ENCODE assay signal across 26 mouse cellular contexts in genomic region chr9:13707066-13707555, GRCm38 (mm10).
"Had no signal": no experiment of that assay in that cellular context is flagged by ENCODE, and none has a peak within 500 bp of the region (broad histone marks: within the 10 kb centered on the region; RNA-seq: fewer than 3 reads in every experiment).

No protein-coding gene starts in this region.

- H3K36me3 ChIP-seq: liver, embryonic 13.5 days; liver, embryonic 15.5 days had no signal

- H3K27me3 ChIP-seq: heart, embryonic 12.5 days; hindbrain, embryonic 12.5 days; limb, embryonic 12.5 days; liver, embryonic 13.5 days; liver, embryonic 15.5 days had no signal

- H3K9me3 ChIP-seq: heart, embryonic 10.5 days; heart, embryonic 12.5 days; hindbrain, embryonic 10.5 days; hindbrain, embryonic 12.5 days; limb, embryonic 10.5 days; limb, embryonic 12.5 days; liver, embryonic 13.5 days; liver, embryonic 15.5 days had no signal

- H3K4me1 ChIP-seq: hindbrain, embryonic 10.5 days; hindbrain, embryonic 12.5 days; limb, embryonic 12.5 days; liver, embryonic 13.5 days; liver, embryonic 15.5 days had no signal

- H3K4me3 ChIP-seq: gastrocnemius, adult 2 months; heart, embryonic 10.5 days; heart, embryonic 12.5 days; hindbrain, embryonic 10.5 days; hindbrain, embryonic 12.5 days; layer of hippocampus, adult 2 months; left cerebral cortex, adult 2 months; limb, embryonic 10.5 days; limb, embryonic 12.5 days; liver, embryonic 13.5 days; liver, embryonic 15.5 days had no signal

- H3K9ac ChIP-seq: heart, embryonic 12.5 days; hindbrain, embryonic 12.5 days; hindbrain, embryonic 14.5 days; limb, embryonic 12.5 days; liver, embryonic 13.5 days; liver, embryonic 15.5 days had no signal

- ATAC-seq: hindbrain, embryonic 16.5 days; intestine, embryonic 16.5 days had no signal

- H3K4me2 ChIP-seq: heart, embryonic 12.5 days; hindbrain, embryonic 12.5 days; hindbrain, embryonic 14.5 days; limb, embryonic 12.5 days; liver, embryonic 11.5 days; liver, embryonic 13.5 days; liver, embryonic 15.5 days had no signal

- H3K27ac ChIP-seq: gastrocnemius, adult 2 months; heart, embryonic 10.5 days; hindbrain, embryonic 10.5 days; hindbrain, embryonic 12.5 days; hindbrain, embryonic 14.5 days; layer of hippocampus, adult 2 months; left cerebral cortex, adult 2 months; limb, embryonic 12.5 days; liver, embryonic 13.5 days; liver, embryonic 15.5 days had no signal

- DNase-seq: gastrocnemius, adult 2 months; gastrocnemius, postnatal 10 days; gastrocnemius, postnatal 25 days; heart, adult 18-20 months; heart, postnatal 10 days; heart, postnatal 4 days; kidney, adult 11 months; kidney, adult 8-10 months; kidney, postnatal 10 days; kidney, postnatal 25 days; kidney, postnatal 4 days; liver; liver, embryonic 13.5 days had no signal
